In the genomic region with DNA sequence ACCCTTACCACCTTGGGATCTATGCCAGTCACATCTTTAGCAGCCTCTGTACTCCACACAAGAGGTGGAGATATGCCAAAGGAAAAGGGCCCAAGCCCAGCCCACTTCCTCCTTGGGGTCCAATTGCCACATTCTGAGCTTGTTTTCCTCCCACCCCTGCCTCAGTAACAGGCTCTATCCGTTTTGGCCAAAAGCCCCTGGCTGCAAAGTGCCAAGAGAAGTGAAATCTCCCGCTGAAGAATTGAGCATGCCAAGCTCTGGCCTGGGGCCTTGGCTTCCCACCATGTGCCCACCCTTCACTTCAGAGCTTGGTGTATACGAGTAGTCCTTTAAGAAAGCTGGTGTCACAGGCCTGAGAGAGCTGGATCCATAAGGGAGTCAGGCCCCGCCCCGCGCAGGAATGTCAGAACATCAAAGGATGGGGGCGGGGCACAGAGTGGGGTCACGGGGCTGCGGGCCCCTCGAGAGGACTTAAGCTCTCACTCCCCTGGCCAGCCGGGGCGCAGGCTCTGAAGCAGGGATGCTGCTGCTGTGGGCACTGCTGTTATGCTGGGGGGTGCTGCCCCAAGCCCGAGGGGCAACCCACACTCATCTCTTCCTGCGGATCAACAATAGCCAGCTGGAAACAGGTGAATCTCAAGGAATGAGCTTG, we compare ENCODE assay signal across 9 mouse cellular contexts. TPM values are rescaled to one million over a fixed set of nuclear protein-coding genes. Genes with fewer than 3 reads are reported as not detected.
DNase-seq lines count a peak whose midpoint lies in the region; ATAC-seq lines count a peak whose summit lies in the region.
"Had no signal": no experiment of that assay in that cellular context is flagged by ENCODE, and none has a peak within 500 bp of the region (broad histone marks: within the 10 kb centered on the region; RNA-seq: fewer than 3 reads in every experiment).

A gene (plus strand): TSS at position 478 of the 652 bp plus-strand sequence.

- H3K4me3 ChIP-seq in embryonic facial prominence, embryonic 11.5 days (ENCODE audit: low read depth, low read length) = no peak within 1 kb of the TSS
- H3K4me3 ChIP-seq in hindbrain, embryonic 13.5 days = no peak within 1 kb of the TSS
- H3K4me3 ChIP-seq in liver, embryonic 12.5 days = no peak within 1 kb of the TSS
- H3K4me3 ChIP-seq in neural tube, embryonic 12.5 days = no peak within 1 kb of the TSS

- H3K36me3 ChIP-seq in embryonic facial prominence, embryonic 11.5 days (replicated peaks; ENCODE audit: control insufficient read depth, insufficient read depth, low read depth, low read length) = no peaks in the 10 kb centered on the region
- no peaks in the 10 kb centered on the region for H3K36me3 ChIP-seq in hindbrain, embryonic 13.5 days
- no peaks in the 10 kb centered on the region for H3K36me3 ChIP-seq in liver, embryonic 12.5 days
- H3K36me3 ChIP-seq in neural tube, embryonic 12.5 days = no peaks in the 10 kb centered on the region

- H3K27ac ChIP-seq in embryonic facial prominence, embryonic 11.5 days (replicated peaks; ENCODE audit: low read depth, low read length) = no peak within 1 kb of the TSS
- peak within 1 kb of the TSS; percentile 44 for H3K27ac ChIP-seq in hindbrain, embryonic 13.5 days
- no peak within 1 kb of the TSS for H3K27ac ChIP-seq in liver, embryonic 12.5 days
- no peak within 1 kb of the TSS for H3K27ac ChIP-seq in neural tube, embryonic 12.5 days

- H3K9ac ChIP-seq in embryonic facial prominence, embryonic 11.5 days (replicated peaks; ENCODE audit: low read length) = no peak within 1 kb of the TSS
- 0 out of 2 replicates have a peak within 1 kb of the TSS, but pooled peaks have one; percentile 43 for H3K9ac ChIP-seq in hindbrain, embryonic 13.5 days
- no peak within 1 kb of the TSS for H3K9ac ChIP-seq in liver, embryonic 12.5 days
- peak within 1 kb of the TSS; percentile 26; the same call in 1 of the 2 replicates for H3K9ac ChIP-seq in neural tube, embryonic 12.5 days

- H3K4me2 ChIP-seq in embryonic facial prominence, embryonic 11.5 days (ENCODE audit: low read depth, low read length) = peak within 1 kb of the TSS; percentile 4; the same call in 1 of the 2 replicates
- H3K4me2 ChIP-seq in hindbrain, embryonic 13.5 days = peak within 1 kb of the TSS; percentile 27
- H3K4me2 ChIP-seq in liver, embryonic 12.5 days = no peak within 1 kb of the TSS
- peak within 1 kb of the TSS; percentile 44 for H3K4me2 ChIP-seq in neural tube, embryonic 12.5 days (replicated peaks)

- WGBS in embryonic facial prominence, embryonic 11.5 days = 5% methylated on average over 14 of the region's 14 CpGs
- WGBS in hindbrain, embryonic 13.5 days = 4% methylated on average over 14 of the region's 14 CpGs
- WGBS in liver, embryonic 12.5 days (ENCODE audit: insufficient replicate concordance) = 17% methylated on average over 14 of the region's 14 CpGs
- 3% methylated on average over 14 of the region's 14 CpGs for WGBS in neural tube, embryonic 12.5 days

- H3K9me3 ChIP-seq in embryonic facial prominence, embryonic 11.5 days (replicated peaks; ENCODE audit: control insufficient read depth, low read length) = no peaks in the 10 kb centered on the region
- H3K9me3 ChIP-seq in hindbrain, embryonic 13.5 days = no peaks in the 10 kb centered on the region
- no peaks in the 10 kb centered on the region for H3K9me3 ChIP-seq in liver, embryonic 12.5 days (replicated peaks)
- no peaks in the 10 kb centered on the region for H3K9me3 ChIP-seq in neural tube, embryonic 12.5 days

- peaks cover 6% of the 10 kb centered on the region for H3K4me1 ChIP-seq in embryonic facial prominence, embryonic 11.5 days (ENCODE audit: control insufficient read depth, insufficient read depth, low read length)
- peaks cover 15% of the 10 kb centered on the region for H3K4me1 ChIP-seq in hindbrain, embryonic 13.5 days (replicated peaks)
- H3K4me1 ChIP-seq in liver, embryonic 12.5 days = 0 out of 2 replicates have a peak, but pooled peaks cover 8% of the 10 kb centered on the region
- H3K4me1 ChIP-seq in neural tube, embryonic 12.5 days = peaks cover 10% of the 10 kb centered on the region

- ATAC-seq in embryonic facial prominence, embryonic 11.5 days (replicated peaks; ENCODE audit: insufficient number of reproducible peaks, low FRiP score, low TSS enrichment, low read depth) = no peak; the same call in 1 of the 2 replicates
- peak; percentile 81 for ATAC-seq in hindbrain, embryonic 13.5 days (ENCODE audit: low FRiP score)
- ATAC-seq in liver, embryonic 12.5 days = 0 out of 2 replicates have a peak, but pooled peaks have one; percentile 18
- ATAC-seq in neural tube, embryonic 12.5 days (ENCODE audit: low FRiP score, low read depth) = no peak

- DNase-seq in cerebellum, postnatal 14 days = peak; percentile 70 to 81
- DNase-seq in cerebellum, adult 18-20 months = no peak
- DNase-seq in embryonic facial prominence, embryonic 11.5 days (ENCODE audit: low spot score) = peak; percentile 66
- no peak for DNase-seq in spleen, adult 18-20 months
- no peak for DNase-seq in urinary bladder, postnatal 10 days (ENCODE audit: low spot score)

- no peaks in the 10 kb centered on the region for H3K27me3 ChIP-seq in embryonic facial prominence, embryonic 11.5 days (ENCODE audit: control insufficient read depth, insufficient read depth, low read length)
- no peaks in the 10 kb centered on the region for H3K27me3 ChIP-seq in hindbrain, embryonic 13.5 days
- 0 out of 2 replicates have a peak, but pooled peaks cover 5% of the 10 kb centered on the region for H3K27me3 ChIP-seq in liver, embryonic 12.5 days (replicated peaks)
- no peaks in the 10 kb centered on the region for H3K27me3 ChIP-seq in neural tube, embryonic 12.5 days (replicated peaks)

RNA-seq across cellular contexts. Expression of the gene that starts here (rescaled TPM):
- 0.29 TPM in 2 replicates for polyA plus RNA-seq in embryonic facial prominence, embryonic 11.5 days (2014; fragmentation: Nextera tagmentation; extraction: Ambion mirVana)
- polyA plus RNA-seq in hindbrain, embryonic 13.5 days (2015; fragmentation: Nextera tagmentation; extraction: Ambion mirVana) = 0.26 and 0.39 TPM in 2 replicates
- not detected in 2 replicates for polyA plus RNA-seq in liver, embryonic 12.5 days (2016; fragmentation: Nextera tagmentation; extraction: Ambion mirVana)
- not detected in 2 replicates for polyA plus RNA-seq in neural tube, embryonic 12.5 days (2016; fragmentation: Nextera tagmentation; extraction: Ambion mirVana)
- polyA plus RNA-seq: C2C12 had no signal

Comparison
In these comparisons a context has a peak if more than half of its experiments do, and no peak if none do; other contexts are left out.
1. DNase-seq: peak in cerebellum, postnatal 14 days (2 of 2); none in cerebellum, adult 18-20 months (0 of 2), spleen, adult 18-20 months (0 of 2) and urinary bladder, postnatal 10 days (single experiment).
2. Peak in DNase-seq and H3K4me2 ChIP-seq in embryonic facial prominence, embryonic 11.5 days; RNA of the gene not detected or under 1 TPM.
3. Peak in ATAC-seq, H3K27ac ChIP-seq, H3K9ac ChIP-seq and H3K4me2 ChIP-seq in hindbrain, embryonic 13.5 days; RNA of the gene not detected or under 1 TPM.
4. Peak in ATAC-seq in liver, embryonic 12.5 days; RNA of the gene not detected or under 1 TPM.